Mouse (Mus musculus): ENCODE measurements at regions not wholly inside any gene's neighbourhood (a gene's known extent, or its start where the extent isn't known, plus 50 kb on each side); places are given as distances from the start of the nearest gene placed in this dataset.

- no peak for TF ChIP-seq CTCF (IDR thresholded peaks at IDR 0.05; ENCODE audit: borderline replicate concordance, insufficient read depth, low read depth, low read length)
- no peak for TF ChIP-seq POLR2A (IDR thresholded peaks at IDR 0.05; ENCODE audit: borderline replicate concordance, insufficient read depth, low read length)
Measured at GRCm38 (mm10) chr15:60124461-60124860, 108.0 kb upstream of the 4933412E24Rik start.

Data from cerebellum, adult 2 months (tissue).